Mouse (Mus musculus) spleen, adult 18-20 months (tissue): Measurements from ENCODE around the gene Heyl.
A peak's percentile ranks its signal among the peaks of the same experiment; 100 is the strongest.
"Not testable (repeated sequence)": the region's sequence is repeated elsewhere in the genome, so short reads cannot be mapped to it uniquely, and the experiment has no call there.

Source experiments
- DNase-seq, 2 experiments: peaks; one replicate each; pipeline ENCODE4 v3.0.0; 2022; ENCODE audit warnings: mixed read lengths in 2 of 2

Gene Heyl

GRCm38 (mm10) chr4:123235835-123236430 lies 2.6 kb downstream of the Heyl start:
- no peak for DNase-seq

DNA sequence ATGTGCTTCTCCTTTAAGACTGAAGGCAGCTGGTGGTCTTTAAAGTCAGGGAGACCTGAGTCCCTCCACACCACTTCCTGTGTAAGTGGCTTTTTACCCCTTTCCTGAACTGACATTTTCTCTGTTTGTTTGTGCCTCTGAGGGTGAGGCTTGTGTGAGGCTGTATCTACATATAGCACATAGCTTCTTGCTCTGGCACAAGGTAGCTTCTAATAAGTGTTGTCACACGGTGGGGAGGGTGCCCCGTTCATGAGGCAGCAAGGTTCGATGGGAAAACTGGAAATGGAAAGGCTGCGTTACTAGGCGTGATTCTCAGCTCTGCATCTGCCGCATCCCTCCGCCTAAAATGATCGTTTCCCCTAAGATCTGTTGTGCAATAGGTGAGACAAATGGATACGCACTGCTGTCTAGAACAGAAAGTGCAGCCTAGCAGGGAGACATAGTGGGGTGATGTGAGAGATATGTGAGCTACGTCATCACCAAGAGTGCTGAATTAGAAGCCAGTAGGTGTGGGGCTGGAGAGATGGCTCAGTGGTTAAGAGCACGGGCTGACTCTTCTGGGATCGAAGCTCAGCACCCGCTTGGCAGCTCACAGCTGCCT lies 3.2 kb downstream of the Heyl start:
- DNase-seq = no peak

- DNase-seq = no peak
These were observed 4.3 kb downstream of the Heyl start for GRCm38 (mm10) chr4:123237386-123238266.

GRCm38 (mm10) chr4:123239361-123240203 lies 6.2 kb downstream of the Heyl start:
- DNase-seq = peak in 1 of 2 experiments; percentile 15

- DNase-seq = no peak
These were observed 12.9 kb downstream of the Heyl start for GRCm38 (mm10) chr4:123246221-123246620.

DNA sequence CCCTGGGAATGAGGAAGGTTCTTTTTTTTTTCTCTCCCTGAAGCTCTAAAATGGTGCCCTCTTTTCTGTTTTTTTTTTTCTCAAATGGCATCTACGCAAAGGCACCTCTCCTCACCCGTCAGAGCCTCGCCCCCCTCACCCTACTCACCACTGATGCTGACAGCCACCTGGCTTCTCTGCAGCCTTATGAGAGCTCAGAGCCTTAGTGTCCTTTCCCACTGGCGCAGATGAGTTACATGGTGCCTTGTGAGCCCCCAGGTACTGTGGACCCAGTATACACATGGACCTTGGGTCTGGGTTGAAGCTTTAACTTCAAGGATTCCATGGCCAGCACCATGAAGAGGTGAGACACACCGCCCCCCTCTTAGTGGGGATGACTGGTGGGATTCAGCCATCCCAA lies 13.3 kb downstream of the Heyl start:
- DNase-seq = no peak

- DNase-seq = no peak
These were observed 14.0 kb downstream of the Heyl start for GRCm38 (mm10) chr4:123247147-123247880.

DNA sequence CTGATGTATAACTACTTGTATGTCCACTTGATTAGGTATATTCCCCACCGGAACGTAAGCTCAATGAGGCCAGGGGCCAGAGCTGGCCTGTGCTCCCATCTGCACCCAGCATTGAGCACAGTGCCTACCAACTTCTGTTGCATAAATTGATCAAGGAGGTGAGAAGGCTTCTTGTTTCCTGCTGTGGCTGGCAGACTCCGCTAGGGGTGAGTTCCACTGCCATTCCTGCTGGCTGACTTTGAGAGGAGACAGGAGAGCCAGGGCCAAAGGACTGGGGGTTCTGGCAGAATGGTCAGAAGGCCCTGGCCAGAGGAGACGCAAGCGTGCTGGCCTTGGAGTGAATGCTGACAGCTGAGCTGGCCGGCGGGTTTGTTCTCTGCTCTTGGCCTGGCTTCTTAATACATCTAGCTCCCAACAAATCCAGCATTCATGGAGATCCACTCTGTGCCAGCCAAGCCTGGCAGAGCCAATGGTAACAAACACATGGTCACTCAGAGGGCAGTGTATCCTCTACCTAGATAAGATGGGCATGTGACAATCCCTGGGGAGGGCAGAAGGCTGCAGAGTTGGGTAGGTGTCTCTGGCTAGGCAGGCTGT lies 15.7 kb downstream of the Heyl start:
- no peak for DNase-seq

- DNase-seq = no peak
These were observed 18.9 kb downstream of the Heyl start for GRCm38 (mm10) chr4:123252214-123252613.

DNA sequence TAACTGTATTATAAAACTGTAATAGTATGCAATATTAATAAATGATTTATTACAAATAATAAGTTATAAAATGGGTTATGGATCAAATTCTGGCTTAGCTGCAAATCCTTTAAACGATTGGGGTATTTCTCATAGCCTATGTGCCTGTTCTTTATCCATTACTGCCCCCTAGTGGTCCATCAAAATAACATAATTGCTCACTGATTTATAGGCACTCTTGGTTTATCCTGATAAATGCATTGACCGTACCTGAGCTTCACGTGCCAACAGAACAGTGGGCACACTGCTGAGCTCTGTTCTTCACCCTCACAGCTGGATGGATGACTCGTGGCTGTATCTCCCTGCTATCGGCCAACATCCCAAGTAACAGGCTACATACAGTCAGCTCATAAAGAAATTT lies 21.3 kb downstream of the Heyl start:
- DNase-seq = no peak

- DNase-seq = no peak
These were observed 26.9 kb downstream of the Heyl start for GRCm38 (mm10) chr4:123260071-123260746.

- DNase-seq = no peak
These were observed 28.5 kb downstream of the Heyl start, which contains the start of gene Pabpc4 for GRCm38 (mm10) chr4:123261721-123262401. Gene Pabpc4, plus strand, starts transcription at chr4:123262351.

DNA sequence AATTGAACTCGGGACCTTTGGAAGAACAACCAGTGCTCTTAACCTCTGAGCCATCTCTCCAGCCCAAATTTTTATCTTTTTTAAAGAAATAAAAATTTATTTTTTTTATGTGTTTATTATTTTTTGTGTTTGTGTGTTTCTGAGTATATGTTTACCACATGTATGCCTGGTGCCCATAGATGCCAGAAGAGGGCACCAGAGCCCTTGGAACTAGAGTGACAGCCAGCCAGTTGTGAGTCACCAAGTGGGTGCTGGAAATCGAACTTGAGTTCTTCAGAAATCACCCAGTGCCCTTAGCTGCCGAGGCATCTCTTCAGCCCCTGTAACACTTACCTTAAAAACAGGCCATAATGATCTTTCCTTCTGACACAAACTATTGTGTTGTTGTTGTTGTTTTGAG lies 37.7 kb downstream of the Heyl start:
- DNase-seq = no peak

DNA sequence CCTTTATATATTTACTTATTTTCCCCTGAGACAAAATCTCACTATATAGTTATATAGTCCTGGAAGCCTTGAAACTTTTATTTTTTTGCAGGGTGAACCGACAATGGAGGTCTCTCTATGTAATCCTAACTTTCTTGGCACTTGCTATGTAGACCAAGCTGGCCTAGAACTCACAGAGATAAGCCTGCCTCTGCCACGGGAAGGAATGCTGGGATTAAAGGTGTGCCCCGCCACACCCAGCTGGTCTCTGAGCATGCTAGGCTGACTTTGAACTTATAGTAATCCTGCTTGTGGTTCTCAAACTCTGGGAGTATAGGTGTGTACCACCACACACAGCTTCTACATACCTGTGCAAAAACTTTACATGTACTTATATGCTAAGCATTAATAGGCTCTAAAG lies 46.8 kb downstream of the Heyl start:
- DNase-seq = no peak

GRCm38 (mm10) chr4:123282500-123282899 lies 49.1 kb downstream of the Heyl start:
- DNase-seq = peak; percentile 87 to 93

GRCm38 (mm10) chr4:123282915-123283674 lies 49.7 kb downstream of the Heyl start:
- DNase-seq = peak; percentile 32

GRCm38 (mm10) chr4:123283675-123284064 lies 50.3 kb downstream of the Heyl start:
- DNase-seq = not testable (repeated sequence)

GRCm38 (mm10) chr4:123284731-123285624 lies 51.6 kb downstream of the Heyl start:
- DNase-seq = no peak

- DNase-seq = no peak
These were observed 53.4 kb downstream of the Heyl start for GRCm38 (mm10) chr4:123286790-123287189.
